Mouse (Mus musculus): ENCODE results near the gene Myo18a.

GRCm38 (mm10) chr11:77785768-77786561, 22.9 kb downstream of the Myo18a start:
- TF ChIP-seq CTCF (IDR thresholded peaks at IDR 0.05) (no peak), EP300 (IDR thresholded peaks at IDR 0.05) (peak; percentile 78; the same call in 1 of the 2 replicates)

All from lung, postnatal 0 days (tissue).